Mouse (Mus musculus) lung, embryonic 16.5 days (tissue): ENCODE data around the gene Ola1. TPM values are rescaled to one million over a fixed set of nuclear protein-coding genes. Genes with fewer than 3 reads are reported as not detected.
A peak's percentile ranks its signal among the peaks of the same experiment; 100 is the strongest.

Experiments used
- ATAC-seq: fragments of 200-750 bp; cut with Nextera tagmentation; 2 replicates; pipeline ENCODE4 v1.8.0; 2017; ENCODE audit warnings: low read depth, mild to moderate bottlenecking, moderate library complexity
- H3K27ac ChIP-seq: fragments of 300-500 bp; sonication (generic); 2 replicates; pipeline ENCODE4 v1.5.1; 2014; ENCODE audit warnings: mild to moderate bottlenecking, control low read depth, low read length
- H3K27me3 ChIP-seq: fragments of 300-500 bp; sonication (generic); 2 replicates; pipeline ENCODE4 v1.6.1; 2014; ENCODE audit warnings: low read depth, low read length, mixed read lengths; ENCODE audit not compliant: control insufficient read depth, insufficient read depth
- H3K36me3 ChIP-seq: fragments of 300-500 bp; sonication (generic); 2 replicates; pipeline ENCODE4 v1.6.1; 2014; ENCODE audit warnings: low read length; ENCODE audit not compliant: control insufficient read depth, insufficient read depth
- H3K4me1 ChIP-seq: fragments of 300-500 bp; sonication (generic); replicated peaks from 2 replicates; pipeline ENCODE4 v1.6.1; 2014; ENCODE audit warnings: low read length, mixed read lengths; ENCODE audit not compliant: control insufficient read depth, insufficient read depth
- H3K4me2 ChIP-seq: fragments of 300-500 bp; sonication (generic); 2 replicates; pipeline ENCODE4 v1.6.1; 2014; ENCODE audit warnings: low read depth, low read length, control low read depth
- H3K4me3 ChIP-seq: fragments of 300-500 bp; sonication (generic); 2 replicates; pipeline ENCODE4 v1.5.1; 2014; ENCODE audit warnings: mild to moderate bottlenecking, low read length, control low read depth
- H3K9ac ChIP-seq: fragments of 300-500 bp; sonication (generic); 2 replicates; pipeline ENCODE4 v1.6.1; 2014; ENCODE audit warnings: low read length, control low read depth
- H3K9me3 ChIP-seq: fragments of 300-500 bp; sonication (generic); 2 replicates; pipeline ENCODE4 v1.6.1; 2016; ENCODE audit warnings: low read length; ENCODE audit not compliant: control insufficient read depth
- WGBS: fragments of 180-500 bp; shearing (Covaris S2); extraction: QIAGEN DNeasy Blood & Tissue Kit; methylation state at CpG from one replicate; pipeline ENCODE4 v1.1.7; 2014; 5-methylcytosine and 5-hydroxymethylcytosine counted together
- polyA plus RNA-seq: library from polyadenylated mRNA; unstranded; fragments of >200 nt; fragmentation: Nextera tagmentation; extraction: Ambion mirVana; gene quantifications from 2 replicates; pipeline ENCODE4 v1.2.1, GENCODE M21; 2015

Gene Ola1
- 66.5 and 71.8 TPM in 2 replicates for polyA plus RNA-seq

DNA sequence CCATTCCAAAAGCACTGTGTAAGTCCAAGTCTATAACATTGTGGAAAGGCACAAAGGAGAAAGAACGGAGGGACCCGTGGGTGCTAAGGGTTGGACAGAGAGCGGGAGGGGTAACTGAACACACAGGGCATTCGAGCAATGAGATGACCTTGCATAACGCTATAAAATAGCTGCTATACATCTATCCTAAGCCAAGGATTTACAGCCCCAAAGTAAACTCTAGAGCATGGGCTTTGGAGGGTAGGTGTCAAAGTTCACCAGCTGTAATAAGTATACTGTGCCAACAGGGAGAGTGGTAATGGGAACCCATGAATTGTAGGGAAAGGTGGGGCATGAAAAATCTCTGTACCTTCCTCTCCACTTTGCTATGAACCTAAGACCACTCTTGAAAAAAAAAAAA, at the start of gene Ola1:
Gene Ola1, minus strand, starts transcription at position 12 of the 400 bp plus-strand sequence.
- H3K27ac ChIP-seq = no peak within 1 kb of the TSS
- H3K9me3 ChIP-seq = no peaks in the 10 kb centered on the region
- H3K36me3 ChIP-seq = no peaks in the 10 kb centered on the region
- H3K9ac ChIP-seq = no peak within 1 kb of the TSS
- no peak within 1 kb of the TSS for H3K4me2 ChIP-seq
- no peak within 1 kb of the TSS for H3K4me3 ChIP-seq
- H3K4me1 ChIP-seq = no peaks in the 10 kb centered on the region
- WGBS = 80% methylated on average over 5 of the region's 5 CpGs
- no peaks in the 10 kb centered on the region for H3K27me3 ChIP-seq
- no peak for ATAC-seq

- Histone ChIP-seq H3K4me3 (no peak overlapping the region), H3K9ac (no peak overlapping the region), H3K36me3 (no peaks in the 10 kb centered on the region), H3K9me3 (no peaks in the 10 kb centered on the region), H3K27me3 (peaks cover 81% of the 10 kb centered on the region), H3K4me1 (peaks cover 34% of the 10 kb centered on the region), H3K4me2 (no peak overlapping the region), H3K27ac (no peak overlapping the region)
- WGBS = 3% methylated on average over 12 of the region's 12 CpGs
- ATAC-seq = no peak
Observed at GRCm38 (mm10) chr2:73268281-73268680, 49.6 kb upstream of the Ola1 start.

DNA sequence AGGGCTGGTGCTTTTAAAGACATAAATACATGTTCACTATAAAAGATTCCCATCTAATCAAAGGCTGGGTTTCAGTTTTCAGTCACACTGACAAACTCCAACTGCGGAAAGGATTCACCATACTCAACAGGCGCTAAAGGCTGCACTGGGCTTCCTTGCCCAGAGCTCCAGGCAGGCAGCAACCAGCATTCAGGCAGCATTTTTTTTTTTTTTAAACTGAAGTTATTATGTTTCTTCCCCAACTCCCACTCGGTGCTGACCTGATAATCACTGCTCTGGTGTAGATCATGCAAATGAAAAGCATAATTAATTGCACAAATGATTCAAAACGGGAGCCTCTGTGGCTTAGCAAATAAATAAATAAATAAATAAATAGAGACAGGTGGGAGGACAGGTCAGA, 49.1 kb upstream of the Ola1 start:
- 2% methylated on average over 4 of the region's 4 CpGs for WGBS
- Histone ChIP-seq H3K9ac (no peak overlapping the region), H3K4me1 (peaks cover 32% of the 10 kb centered on the region), H3K4me2 (no peak overlapping the region), H3K27ac (no peak overlapping the region), H3K27me3 (peaks cover 80% of the 10 kb centered on the region), H3K9me3 (no peaks in the 10 kb centered on the region), H3K36me3 (no peaks in the 10 kb centered on the region), H3K4me3 (no peak overlapping the region)
- ATAC-seq = no peak

DNA sequence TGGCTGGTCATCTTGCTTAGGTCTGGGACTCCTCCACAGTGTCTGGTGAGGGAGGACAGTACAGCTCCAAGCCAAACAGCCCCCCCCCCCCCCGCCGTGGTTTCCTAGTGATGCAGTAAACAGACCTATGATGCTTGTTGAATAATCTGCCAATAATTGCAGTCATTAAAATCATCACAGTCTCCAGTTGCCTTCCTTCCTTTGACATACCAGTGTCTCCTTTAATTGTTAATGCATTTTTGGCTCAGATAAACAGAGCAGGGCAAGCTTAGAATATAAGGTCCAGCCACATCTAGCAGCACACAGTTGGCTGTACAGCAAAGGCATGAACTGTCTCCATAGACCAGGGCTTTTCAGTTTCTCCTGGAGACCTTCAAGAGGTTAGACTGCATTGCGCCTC, 48.5 kb upstream of the Ola1 start:
- Histone ChIP-seq H3K4me1 (peaks cover 31% of the 10 kb centered on the region), H3K4me2 (no peak overlapping the region), H3K4me3 (no peak overlapping the region), H3K9me3 (no peaks in the 10 kb centered on the region), H3K36me3 (no peaks in the 10 kb centered on the region), H3K27me3 (peaks cover 83% of the 10 kb centered on the region), H3K27ac (no peak overlapping the region), H3K9ac (no peak overlapping the region)
- WGBS = 16% methylated on average over 3 of the region's 3 CpGs
- ATAC-seq = no peak

DNA sequence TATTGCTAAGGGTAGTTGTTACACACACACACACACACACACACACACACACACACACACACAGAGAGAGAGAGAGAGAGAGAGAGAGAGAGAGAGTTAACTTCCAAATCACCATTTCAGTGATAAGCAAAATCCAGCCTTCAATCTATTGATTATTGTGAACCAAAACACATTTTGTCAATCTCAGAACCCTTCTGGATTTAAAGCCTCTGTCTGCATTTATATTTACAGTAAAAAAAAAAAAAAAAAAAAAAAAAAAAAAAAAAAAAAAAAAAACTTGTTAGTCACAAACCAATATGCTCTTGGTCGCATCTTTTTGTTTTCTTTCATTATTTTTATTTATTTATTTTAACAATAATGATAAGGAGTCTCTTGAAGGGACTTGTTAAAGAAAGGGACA, 47.9 kb upstream of the Ola1 start:
- Histone ChIP-seq H3K27me3 (peaks cover 83% of the 10 kb centered on the region), H3K4me2 (no peak overlapping the region), H3K4me1 (peaks cover 28% of the 10 kb centered on the region), H3K36me3 (no peaks in the 10 kb centered on the region), H3K4me3 (no peak overlapping the region), H3K27ac (no peak overlapping the region), H3K9ac (no peak overlapping the region), H3K9me3 (no peaks in the 10 kb centered on the region)
- 23% methylated on average over 1 of the region's 1 CpGs for WGBS
- no peak for ATAC-seq

DNA sequence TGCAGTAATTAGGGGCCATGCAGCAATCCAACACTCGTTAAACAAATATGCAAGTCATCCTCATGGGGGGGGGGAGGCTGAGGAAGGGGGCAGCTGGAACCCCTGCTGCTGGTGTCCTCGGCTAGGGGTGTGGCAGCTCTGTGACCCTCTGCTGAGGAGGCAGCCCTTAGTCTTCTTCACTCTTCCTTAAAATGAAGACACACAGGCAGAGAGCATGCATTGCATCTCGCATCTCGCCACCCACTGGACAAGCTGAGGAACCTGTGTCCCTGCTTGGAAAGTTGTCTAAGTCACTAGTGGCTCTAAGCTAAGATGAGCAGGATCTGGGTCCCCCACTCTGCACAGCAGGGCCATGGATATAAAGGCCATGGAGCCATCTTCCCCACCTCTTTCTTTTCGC, 47.3 kb upstream of the Ola1 start:
- no peak overlapping the region for H3K4me3 ChIP-seq
- H3K27ac ChIP-seq = no peak overlapping the region
- H3K4me2 ChIP-seq = no peak overlapping the region
- peaks cover 77% of the 10 kb centered on the region for H3K27me3 ChIP-seq
- 0 out of 2 replicates have a peak, but pooled peaks cover 2% of the 10 kb centered on the region for H3K9me3 ChIP-seq
- no peak overlapping the region for H3K9ac ChIP-seq
- peaks cover 22% of the 10 kb centered on the region for H3K4me1 ChIP-seq
- 8% methylated on average over 5 of the region's 5 CpGs for WGBS
- no peak for ATAC-seq
- H3K36me3 ChIP-seq = no peaks in the 10 kb centered on the region

DNA sequence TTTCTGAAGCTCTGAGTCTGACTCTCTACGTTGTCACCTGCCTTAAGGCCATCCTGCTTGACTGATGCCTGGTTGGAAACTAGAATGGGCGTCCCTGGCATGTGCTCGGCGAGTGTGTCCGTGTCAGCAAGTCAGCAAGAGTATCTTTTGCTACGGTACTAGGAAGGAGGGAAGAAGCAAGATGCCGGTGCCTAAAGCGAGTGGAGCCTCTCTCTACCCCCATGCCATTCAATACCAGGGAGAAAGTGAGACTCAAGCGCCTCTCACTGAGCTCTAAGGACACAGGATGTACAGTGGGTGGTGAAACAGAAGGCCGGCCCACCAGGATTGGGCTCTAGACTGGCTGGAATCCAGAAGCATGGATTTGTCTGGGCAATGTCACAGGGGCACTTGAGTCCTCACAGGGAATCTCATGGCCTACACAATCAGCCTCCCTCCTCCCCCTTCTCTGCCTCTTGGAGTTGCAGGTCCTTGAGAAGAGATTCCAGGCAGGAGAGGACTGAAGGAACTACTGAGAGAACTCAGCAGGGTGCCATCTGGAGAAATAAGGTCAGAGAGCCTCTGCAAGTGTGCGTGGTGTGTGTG, 46.0 kb upstream of the Ola1 start:
- peaks cover 64% of the 10 kb centered on the region for H3K27me3 ChIP-seq
- peak overlapping the region; percentile 96 for H3K4me2 ChIP-seq
- H3K27ac ChIP-seq = no peak overlapping the region
- ATAC-seq = peak; percentile 23; the same call in 1 of the 2 replicates
- H3K9ac ChIP-seq = no peak overlapping the region
- H3K4me1 ChIP-seq = peaks cover 16% of the 10 kb centered on the region
- 3% methylated on average over 11 of the region's 11 CpGs for WGBS
- 0 out of 2 replicates have a peak, but pooled peaks cover 2% of the 10 kb centered on the region for H3K9me3 ChIP-seq
- H3K36me3 ChIP-seq = no peaks in the 10 kb centered on the region
- H3K4me3 ChIP-seq = peak overlapping the region; percentile 56

DNA sequence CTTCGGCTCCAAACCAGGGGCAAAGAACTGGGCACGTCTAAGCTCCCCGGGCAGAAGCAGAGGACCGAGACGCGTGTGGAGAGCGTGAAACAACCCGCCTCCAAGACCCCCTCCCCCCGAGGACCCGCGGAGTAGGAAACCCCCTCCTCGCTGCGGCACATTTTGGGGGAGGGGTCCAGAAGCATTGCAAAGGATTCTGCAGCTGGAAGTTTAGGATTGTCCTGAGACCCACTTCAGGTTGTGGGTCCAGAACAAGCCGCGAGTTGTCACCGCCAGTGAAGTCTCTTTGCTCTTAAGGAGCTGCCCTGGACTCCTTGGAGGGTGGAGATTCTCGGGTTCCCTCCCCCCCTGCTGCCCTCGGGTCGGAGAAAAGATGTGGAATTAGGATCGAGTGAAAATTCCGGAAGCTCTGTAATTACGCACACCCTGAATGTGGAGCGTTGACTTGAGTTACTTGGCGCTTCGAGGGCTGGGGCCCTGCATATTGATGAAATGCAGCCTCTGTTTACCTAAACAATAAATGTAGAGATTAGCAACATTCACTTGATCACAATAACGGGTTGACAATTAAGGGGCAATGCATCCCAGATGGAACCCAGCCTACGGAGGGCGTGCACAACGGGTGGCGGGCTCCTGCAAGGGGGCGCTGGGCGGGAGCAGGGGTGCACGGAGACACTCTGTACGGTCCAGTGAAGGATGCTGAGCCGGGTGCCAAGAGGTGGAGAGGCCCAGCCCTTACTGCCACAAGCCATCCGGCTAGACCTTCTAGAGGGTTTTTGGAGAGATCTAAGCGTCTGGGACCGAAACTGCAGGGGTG, 45.3 kb upstream of the Ola1 start:
- Histone ChIP-seq H3K9me3 (0 out of 2 replicates have a peak, but pooled peaks cover 2% of the 10 kb centered on the region), H3K4me2 (peak overlapping the region; percentile 96), H3K4me1 (peaks cover 16% of the 10 kb centered on the region), H3K36me3 (no peaks in the 10 kb centered on the region), H3K4me3 (peak overlapping the region; percentile 56), H3K9ac (peak overlapping the region; percentile 61), H3K27me3 (peaks cover 59% of the 10 kb centered on the region), H3K27ac (no peak overlapping the region)
- WGBS = under 1% methylated on average over 37 of the region's 38 CpGs
- ATAC-seq = peak; percentile 60

GRCm38 (mm10) chr2:73263172-73263765, 44.5 kb upstream of the Ola1 start:
- peak overlapping the region; percentile 56 for H3K4me3 ChIP-seq
- peak overlapping the region; percentile 61 for H3K9ac ChIP-seq

More at GRCm38 (mm10) chr2:73263172-73263765, 44.5 kb upstream of the Ola1 start:
- WGBS = 6% methylated on average over 16 of the region's 16 CpGs
- peaks cover 16% of the 10 kb centered on the region for H3K4me1 ChIP-seq
- no peaks in the 10 kb centered on the region for H3K36me3 ChIP-seq
- H3K27me3 ChIP-seq = peaks cover 52% of the 10 kb centered on the region
- no peak overlapping the region for H3K27ac ChIP-seq
- 0 out of 2 replicates have a peak, but pooled peaks cover 2% of the 10 kb centered on the region for H3K9me3 ChIP-seq
- peak overlapping the region; percentile 96 for H3K4me2 ChIP-seq
- ATAC-seq = peak; percentile 67
